Mouse (Mus musculus): ENCODE data around the gene Sh3bp5.

DNA sequence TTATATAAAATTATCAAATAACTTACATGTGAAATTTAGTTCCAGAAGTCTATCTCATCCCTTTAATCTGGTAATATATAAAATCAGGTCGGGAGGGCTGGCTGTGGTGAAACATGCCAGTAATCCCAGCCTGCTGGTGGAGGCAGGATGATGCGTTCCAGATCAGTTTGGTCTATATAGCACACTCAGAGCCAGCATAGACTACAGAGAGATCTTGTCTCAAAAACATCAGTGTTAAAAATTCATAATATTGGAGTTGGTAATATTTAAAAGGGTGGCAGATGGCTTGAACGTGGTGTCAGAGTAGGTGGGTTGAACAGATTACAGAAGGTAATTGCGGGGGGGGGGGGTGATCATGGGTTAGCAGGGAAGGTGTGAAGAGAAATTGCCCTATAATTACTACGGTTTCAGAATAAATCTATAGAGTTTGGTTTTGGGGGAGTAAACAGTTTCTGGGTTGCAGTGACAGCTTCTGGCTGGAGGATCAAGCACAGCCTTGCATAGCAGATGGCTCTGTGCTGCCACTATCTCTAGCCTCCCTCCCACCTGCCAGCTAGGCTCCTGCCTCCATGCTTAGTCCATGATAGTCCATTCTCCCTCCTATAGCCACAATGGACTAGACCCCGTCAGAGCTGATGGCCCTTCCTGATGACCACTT lies 20.3 kb upstream of the Sh3bp5 start:
- no peak for TF ChIP-seq CTCF (IDR thresholded peaks at IDR 0.05 in 2 of 3, conservative IDR thresholded peaks at IDR 0.05 in 1 of 3; ENCODE audit: control insufficient read depth in 1 of 3, insufficient read depth in 1 of 3, low read depth in 2 of 3, low read length in 3 of 3, poor library complexity in 1 of 3, severe bottlenecking in 1 of 3)
- no peak for TF ChIP-seq MEF2A (IDR thresholded peaks at IDR 0.05; ENCODE audit: extremely low read depth, insufficient replicate concordance, low read depth, low read length, poor library complexity, severe bottlenecking)
- no peak for TF ChIP-seq RCOR1 (IDR thresholded peaks at IDR 0.05; ENCODE audit: low read depth, low read length)

Data from MEL (cell line).